Mouse (Mus musculus) liver, embryonic 14.5 days (tissue): Measurements from ENCODE around the gene Gprc5d. TPM values are rescaled to one million over a fixed set of nuclear protein-coding genes. Genes with fewer than 3 reads are reported as not detected.

Source experiments
- ATAC-seq: fragments of 200-750 bp; cut with Nextera tagmentation; 2 replicates; pipeline ENCODE4 v1.8.0; 2017; ENCODE audit warnings: moderate number of reproducible peaks, mild to moderate bottlenecking, moderate library complexity; ENCODE audit not compliant: insufficient read depth
- DNase-seq, 3 experiments: peaks; one replicate each; pipeline ENCODE4 v3.0.0-alpha.2; 2012 to 2013; ENCODE audit warnings: low read depth in 3 of 3, low spot score in 3 of 3
- H3K27ac ChIP-seq: fragments of 300-500 bp; sonication (generic); 2 replicates; pipeline ENCODE4 v1.5.1; 2014; ENCODE audit warnings: moderate library complexity, mild to moderate bottlenecking, control low read depth, inconsistent platforms
- H3K27me3 ChIP-seq: fragments of 300-500 bp; sonication (generic); 2 replicates; pipeline ENCODE4 v1.6.1; 2014; ENCODE audit warnings: mild to moderate bottlenecking, low read length, moderate library complexity; ENCODE audit not compliant: control insufficient read depth, insufficient read depth
- H3K36me3 ChIP-seq: fragments of 300-500 bp; sonication (generic); replicated peaks from 2 replicates; pipeline ENCODE4 v1.6.1; 2014; ENCODE audit warnings: low read depth; ENCODE audit not compliant: control insufficient read depth, insufficient read depth
- H3K4me1 ChIP-seq, 2 experiments: fragments of 200-500 bp in 1 of 2; fragments of 300-500 bp in 1 of 2; sonication (generic) in 1 of 2; replicated peaks; 2 replicates each; pipeline ENCODE4 v1.6.1; 2012 to 2014; ENCODE audit warnings: antibody characterized with exemption in 1 of 2, inconsistent platforms in 1 of 2, low read length in 1 of 2; ENCODE audit not compliant: control insufficient read depth in 2 of 2, insufficient read depth in 2 of 2
- H3K4me2 ChIP-seq: fragments of 300-500 bp; sonication (generic); 2 replicates; pipeline ENCODE4 v1.6.1; 2014; ENCODE audit warnings: low read depth, mild to moderate bottlenecking, control low read depth, moderate library complexity
- H3K4me3 ChIP-seq, 2 experiments: fragments of 200-500 bp in 1 of 2; fragments of 300-500 bp in 1 of 2; sonication (generic) in 1 of 2; 2 replicates each; pipeline ENCODE4 v1.5.1; 2012 to 2014; ENCODE audit warnings: low read depth in 2 of 2, low read length in 2 of 2, mild to moderate bottlenecking in 2 of 2, control low read depth in 1 of 2, inconsistent platforms in 1 of 2, moderate library complexity in 1 of 2; ENCODE audit not compliant: insufficient read depth in 1 of 2
- H3K9ac ChIP-seq: fragments of 300-500 bp; sonication (generic); replicated peaks from 2 replicates; pipeline ENCODE4 v1.6.1; 2014; ENCODE audit warnings: mild to moderate bottlenecking, control low read depth, moderate library complexity
- H3K9me3 ChIP-seq: fragments of 300-500 bp; sonication (generic); 2 replicates; pipeline ENCODE4 v1.6.1; 2016; ENCODE audit warnings: low read length, mixed read lengths; ENCODE audit not compliant: control insufficient read depth
- CTCF ChIP-seq: IDR thresholded peaks from 2 replicates; pipeline ENCODE4 v1.5.1; 2016; ENCODE audit warnings: antibody characterized with exemption, low read depth, control low read depth
- EP300 ChIP-seq: IDR thresholded peaks from 2 replicates; pipeline ENCODE4 v1.6.1; 2016; ENCODE audit warnings: antibody characterized with exemption, low read depth
- WGBS: fragments of 180-500 bp; shearing (Covaris S2); extraction: QIAGEN DNeasy Blood & Tissue Kit; methylation state at CpG from one replicate; pipeline ENCODE4 v1.1.7; 2014; ENCODE audit not compliant: insufficient replicate concordance; 5-methylcytosine and 5-hydroxymethylcytosine counted together
- polyA plus RNA-seq, 2 experiments: library from polyadenylated mRNA; depleted of rRNA in 1 of 2; stranded (reverse) in 1 of 2; unstranded in 1 of 2; fragments of >200 nt; fragmentation: Nextera tagmentation in 1 of 2; extraction: Ambion mirVana in 1 of 2; gene quantifications; 2 replicates each; pipeline versions ENCODE4 v1.2.1 to v1.2.3; 2012 to 2014

Gprc5d gene
- polyA plus RNA-seq, 2 experiments = 0.28 TPM; not detected in 1

- TF ChIP-seq EP300 (no peak), CTCF (no peak)
- Histone ChIP-seq H3K4me2 (no peak overlapping the region), H3K27ac (no peak overlapping the region), H3K4me1 (no peaks in the 10 kb centered on the region), H3K4me3 (no peak overlapping the region), H3K9me3 (no peaks in the 10 kb centered on the region), H3K27me3 (no peaks in the 10 kb centered on the region), H3K9ac (no peak overlapping the region), H3K36me3 (no peaks in the 10 kb centered on the region)
- 28% methylated on average over 7 of the region's 7 CpGs for WGBS
- no peak for ATAC-seq
- DNase-seq = no peak
Measured at GRCm38 (mm10) chr6:135112411-135113113, 5.5 kb downstream of the Gprc5d start.

- no peak for DNase-seq
- no peaks in the 10 kb centered on the region for H3K27me3 ChIP-seq
- no peak for TF ChIP-seq EP300
- H3K9ac ChIP-seq = no peak overlapping the region
- no peaks in the 10 kb centered on the region for H3K4me1 ChIP-seq
- H3K36me3 ChIP-seq = no peaks in the 10 kb centered on the region
- ATAC-seq = no peak
- H3K4me2 ChIP-seq = no peak overlapping the region
- 61% methylated on average over 6 of the region's 6 CpGs for WGBS
- no peak overlapping the region for H3K4me3 ChIP-seq
- H3K27ac ChIP-seq = no peak overlapping the region
- H3K9me3 ChIP-seq = no peaks in the 10 kb centered on the region
Measured at GRCm38 (mm10) chr6:135107014-135107413, 11.1 kb downstream of the Gprc5d start.

- ATAC-seq = no peak
- 51% methylated on average over 5 of the region's 5 CpGs for WGBS
Measured at GRCm38 (mm10) chr6:135102736-135103303, 15.3 kb downstream of the Gprc5d start.

DNA sequence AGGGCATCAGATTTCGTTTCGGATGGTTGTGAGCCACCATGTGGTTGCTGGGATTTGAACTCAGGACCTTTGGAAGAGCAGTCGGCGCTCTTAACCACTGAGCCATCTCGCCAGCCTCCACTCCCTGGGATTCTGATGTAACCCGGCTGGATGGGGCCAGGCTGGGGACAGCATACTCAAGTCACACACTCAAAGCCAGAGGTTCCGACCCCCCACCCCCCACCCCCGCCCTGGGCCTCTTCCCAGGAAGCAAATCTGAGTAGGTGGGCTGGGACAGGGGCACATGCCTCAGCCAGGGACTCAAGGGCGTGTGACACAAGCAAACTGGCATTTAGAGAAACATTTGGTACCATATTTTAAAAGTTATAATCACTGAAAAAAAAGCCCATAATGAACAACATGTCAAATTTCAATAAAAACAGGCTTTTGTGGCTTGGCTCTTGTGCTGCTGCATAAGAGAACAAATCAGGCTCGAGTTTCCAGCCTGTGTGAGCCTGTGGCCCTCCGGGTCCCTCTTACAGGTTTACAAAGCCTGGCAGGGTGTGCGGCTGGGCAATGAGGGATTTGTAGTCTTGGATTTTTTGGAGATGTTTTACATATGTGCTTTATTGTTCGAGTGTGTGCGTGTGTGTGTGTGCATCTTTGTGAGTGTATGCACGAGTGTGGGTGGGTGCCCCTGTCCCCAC is 17.2 kb downstream of the Gprc5d start:
- H3K27me3 ChIP-seq = no peaks in the 10 kb centered on the region
- WGBS = 55% methylated on average over 15 of the region's 15 CpGs
- H3K27ac ChIP-seq = no peak overlapping the region
- no peak overlapping the region for H3K4me3 ChIP-seq
- no peak overlapping the region for H3K4me2 ChIP-seq
- H3K4me1 ChIP-seq = no peaks in the 10 kb centered on the region
- DNase-seq = no peak
- no peak for ATAC-seq
- no peaks in the 10 kb centered on the region for H3K9me3 ChIP-seq
- TF ChIP-seq EP300 = no peak
- no peak for TF ChIP-seq CTCF
- no peaks in the 10 kb centered on the region for H3K36me3 ChIP-seq
- H3K9ac ChIP-seq = no peak overlapping the region

More at GRCm38 (mm10) chr6:135102736-135103303, 15.3 kb downstream of the Gprc5d start:
- Histone ChIP-seq H3K36me3 (no peaks in the 10 kb centered on the region), H3K27ac (no peak overlapping the region), H3K4me3 (no peak overlapping the region), H3K4me2 (no peak overlapping the region), H3K4me1 (no peaks in the 10 kb centered on the region), H3K9ac (no peak overlapping the region), H3K27me3 (no peaks in the 10 kb centered on the region), H3K9me3 (no peaks in the 10 kb centered on the region)
- no peak for DNase-seq
- no peak for TF ChIP-seq CTCF
- no peak for TF ChIP-seq EP300

DNA sequence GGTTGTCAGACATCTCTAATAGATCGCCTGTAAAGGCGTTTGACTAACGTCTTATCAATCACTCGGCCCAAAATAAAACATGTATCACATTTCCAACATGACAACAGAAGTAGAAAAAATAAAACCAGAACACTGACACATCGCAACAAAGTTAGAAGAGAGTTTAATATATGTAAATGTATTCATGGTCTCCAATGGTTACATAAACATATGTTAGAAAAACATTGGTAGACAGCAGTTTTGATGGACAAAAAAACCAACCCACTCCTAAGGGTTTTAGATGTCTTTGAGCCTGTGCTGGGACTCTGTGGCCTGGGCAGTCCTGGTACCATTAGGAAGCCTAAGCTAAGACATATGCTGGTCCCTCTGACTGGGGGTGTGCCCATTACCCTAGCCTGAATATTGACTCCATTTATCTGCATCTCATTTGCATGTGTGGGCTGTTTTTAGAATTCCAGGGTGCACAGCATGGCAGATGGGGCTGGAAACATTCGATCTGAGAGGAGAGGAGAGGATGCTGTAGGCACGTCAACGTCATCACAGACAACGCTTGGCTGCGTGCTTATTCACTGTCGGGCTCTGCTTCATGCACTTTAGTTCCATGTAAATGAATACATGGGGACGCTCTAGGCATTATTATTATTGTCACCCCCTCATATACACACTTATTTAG is 25.1 kb downstream of the Gprc5d start:
- H3K9me3 ChIP-seq = no peaks in the 10 kb centered on the region
- ATAC-seq = no peak
- H3K27me3 ChIP-seq = no peaks in the 10 kb centered on the region
- no peaks in the 10 kb centered on the region for H3K4me1 ChIP-seq
- TF ChIP-seq EP300 (no peak), CTCF (no peak)
- no peaks in the 10 kb centered on the region for H3K36me3 ChIP-seq
- H3K9ac ChIP-seq = no peak overlapping the region
- DNase-seq = no peak
- WGBS = 66% methylated on average over 12 of the region's 12 CpGs
- no peak overlapping the region for H3K4me3 ChIP-seq
- H3K27ac ChIP-seq = no peak overlapping the region
- H3K4me2 ChIP-seq = no peak overlapping the region
